Mouse (Mus musculus): Measurements from ENCODE around the gene Wdr75.

GRCm38 (mm10) chr1:45818564-45818963 is 23.6 kb downstream of the Wdr75 start:
- TF ChIP-seq CTCF (IDR thresholded peaks at IDR 0.05; ENCODE audit: extremely low read depth, insufficient read depth, low read length) (no peak), POLR2A (IDR thresholded peaks at IDR 0.05; ENCODE audit: extremely low read depth, insufficient read depth, low read length) (no peak)
